In the genomic region with DNA sequence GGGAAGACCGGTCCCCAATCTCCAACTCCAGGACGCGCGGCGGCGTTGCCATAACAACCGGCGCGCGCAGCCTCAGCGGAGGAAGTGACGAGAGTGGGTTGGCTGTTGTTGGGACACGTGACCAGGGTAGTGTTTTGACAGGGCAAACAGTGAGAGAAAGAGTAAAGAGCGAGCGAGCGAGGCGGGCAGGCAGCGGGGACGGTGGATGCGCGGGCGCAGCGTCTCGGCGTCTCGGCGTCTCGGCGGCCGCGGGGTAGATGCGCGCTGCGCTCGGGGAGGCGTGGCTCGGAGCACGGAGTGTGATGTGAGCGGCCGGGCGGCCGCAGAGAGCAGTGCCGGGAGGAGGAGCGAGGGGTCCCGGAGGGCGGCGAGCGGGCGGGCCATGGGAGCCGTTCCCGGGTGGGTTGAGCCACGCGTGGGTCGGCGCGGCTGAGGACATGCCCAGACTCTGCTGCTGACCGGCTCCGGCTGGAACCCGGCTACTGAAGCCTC, we compare ENCODE assay signal across 8 mouse cellular contexts. TPM values are rescaled to one million over a fixed set of nuclear protein-coding genes. Genes with fewer than 3 reads are reported as not detected.
DNase-seq lines count a peak whose midpoint lies in the region; ATAC-seq and TF ChIP-seq lines count a peak whose summit lies in the region.

A gene (plus strand): TSS at position 129 of the 492 bp plus-strand sequence.

- H3K36me3 ChIP-seq in CH12.LX (replicated peaks in 1 of 2; ENCODE audit: control insufficient read depth in 1 of 2, insufficient read depth in 1 of 2, low read length in 1 of 2) = peaks cover 2 to 15% of the 10 kb centered on the region in 2 experiments
- peaks cover 4% of the 10 kb centered on the region; the same call in 1 of the 2 replicates for H3K36me3 ChIP-seq in forebrain, embryonic 13.5 days (ENCODE audit: poor library complexity, severe bottlenecking)
- no peaks in the 10 kb centered on the region; the same call in 1 of the 2 replicates for H3K36me3 ChIP-seq in liver, postnatal 0 days (replicated peaks; ENCODE audit: insufficient read depth, low read length)
- no peaks in the 10 kb centered on the region for H3K36me3 ChIP-seq in neural tube, embryonic 14.5 days (ENCODE audit: control insufficient read depth, insufficient read depth, low read length)

- WGBS in forebrain, embryonic 13.5 days = under 1% methylated on average over 49 of the region's 59 CpGs
- under 1% methylated on average over 59 of the region's 59 CpGs for WGBS in large intestine, adult 2 months
- whole genome bisulfite sequencing in liver, postnatal 0 days (ENCODE audit: insufficient replicate concordance) = under 1% methylated on average over 32 of the region's 59 CpGs
- WGBS in neural tube, embryonic 14.5 days = under 1% methylated on average over 52 of the region's 59 CpGs

- H3K9me3 ChIP-seq in CH12.LX (replicated peaks; ENCODE audit: low read length) = peaks cover 3% of the 10 kb centered on the region
- H3K9me3 ChIP-seq in forebrain, embryonic 13.5 days (replicated peaks) = no peaks in the 10 kb centered on the region
- no peaks in the 10 kb centered on the region for H3K9me3 ChIP-seq in liver, postnatal 0 days (ENCODE audit: low read length)
- no peaks in the 10 kb centered on the region for H3K9me3 ChIP-seq in neural tube, embryonic 14.5 days (ENCODE audit: control insufficient read depth, low read length)

- peak within 1 kb of the TSS; percentile 98 for H3K4me2 ChIP-seq in CH12.LX (ENCODE audit: insufficient read depth, low read depth, poor library complexity, severe bottlenecking)
- peak within 1 kb of the TSS; percentile 81 for H3K4me2 ChIP-seq in forebrain, embryonic 13.5 days
- H3K4me2 ChIP-seq in liver, postnatal 0 days (ENCODE audit: low read depth, low read length) = peak within 1 kb of the TSS; percentile 90
- peak within 1 kb of the TSS; percentile 84 for H3K4me2 ChIP-seq in neural tube, embryonic 14.5 days (ENCODE audit: low read depth, low read length)

- TF ChIP-seq CTCF in CH12.LX (conservative IDR thresholded peaks at IDR 0.05 in 1 of 2, IDR thresholded peaks at IDR 0.05 in 1 of 2; ENCODE audit: low read depth in 2 of 2, low read length in 2 of 2) = no peak
- no peak for TF ChIP-seq CTCF in liver, postnatal 0 days (IDR thresholded peaks at IDR 0.05; ENCODE audit: low read depth)

- TF ChIP-seq EP300 in CH12.LX (IDR thresholded peaks at IDR 0.05; ENCODE audit: low read length) = no peak
- no peak for TF ChIP-seq EP300 in liver, postnatal 0 days (IDR thresholded peaks at IDR 0.05; ENCODE audit: low read depth)

- intact Hi-C loops in heart, postnatal 10 days (cut with DNase I) = loop anchor here (1.0 to 2.0 kb wide), 2 partner anchors 23 to 48 kb away; no protein-coding TSS in a partner anchor

- peak; percentile 94 for DNase-seq in CH12.LX (ENCODE audit: extremely low read depth)
- peak; percentile 80 for DNase-seq in c-Kit-positive CD71-negative TER-119-negative erythroid progenitor cells, embryonic 14.5 days (ENCODE audit: low read depth)
- peak; percentile 95 to 96 for DNase-seq in heart, postnatal 10 days
- peak; percentile 77 for DNase-seq in large intestine, adult 2 months (ENCODE audit: low read depth, low spot score)
- DNase-seq in liver, postnatal 0 days = peak; percentile 87
- DNase-seq in testis, postnatal 10 days (ENCODE audit: low spot score) = peak; percentile 92

- H3K79me2 ChIP-seq in CH12.LX (replicated peaks; ENCODE audit: control insufficient read depth, extremely low read depth, insufficient read depth, poor library complexity, severe bottlenecking) = peaks cover 8% of the 10 kb centered on the region

- H3K4me3 ChIP-seq in CH12.LX (replicated peaks in 1 of 3; ENCODE audit: low read depth in 2 of 3, low read length in 2 of 3, poor library complexity in 1 of 3) = peak within 1 kb of the TSS; percentile 87 to 93 (median 88)
- H3K4me3 ChIP-seq in forebrain, embryonic 13.5 days = peak within 1 kb of the TSS; percentile 96
- H3K4me3 ChIP-seq in liver, postnatal 0 days (ENCODE audit: low read depth, low read length) = peak within 1 kb of the TSS; percentile 81
- peak within 1 kb of the TSS; percentile 94 for H3K4me3 ChIP-seq in neural tube, embryonic 14.5 days (ENCODE audit: low read depth, low read length)

- H3K4me1 ChIP-seq in CH12.LX (ENCODE audit: control insufficient read depth in 1 of 2, insufficient read depth in 2 of 2) = peaks cover 9 to 29% of the 10 kb centered on the region in 2 experiments; a peak in 3 of 4 replicates
- peaks cover 21% of the 10 kb centered on the region for H3K4me1 ChIP-seq in forebrain, embryonic 13.5 days
- H3K4me1 ChIP-seq in liver, postnatal 0 days (ENCODE audit: insufficient read depth) = peaks cover 17% of the 10 kb centered on the region
- H3K4me1 ChIP-seq in neural tube, embryonic 14.5 days (ENCODE audit: control insufficient read depth, insufficient read depth, low read length) = peaks cover 12% of the 10 kb centered on the region

- dilution Hi-C loops in CH12.LX (cut with MboI; ENCODE audit: extremely low pct_ligation_motif_present, extremely low pct_unique_long_range_greater_than_20kb, low sequenced_read_pairs) = no loop called here

- no peak for TF ChIP-seq RAD21 in CH12.LX (IDR thresholded peaks at IDR 0.05; ENCODE audit: low read depth, low read length)

- peak within 1 kb of the TSS; percentile 89 for H3K27ac ChIP-seq in CH12.LX (ENCODE audit: insufficient read depth, low read depth)
- H3K27ac ChIP-seq in forebrain, embryonic 13.5 days = peak within 1 kb of the TSS; percentile 95
- H3K27ac ChIP-seq in liver, postnatal 0 days (ENCODE audit: low read depth) = peak within 1 kb of the TSS; percentile 96
- peak within 1 kb of the TSS; percentile 89 for H3K27ac ChIP-seq in neural tube, embryonic 14.5 days (ENCODE audit: low read depth, low read length)

- in situ Hi-C loops in CH12.LX (cut with MboI; ENCODE audit: low pct_ligation_motif_present, low pct_unique_long_range_greater_than_20kb, low sequenced_read_pairs) = loop anchor here (5.0 kb wide), 1 partner anchor 46 kb away; no protein-coding TSS in a partner anchor

- H3K9ac ChIP-seq in CH12.LX (ENCODE audit: insufficient read depth, low read depth) = peak within 1 kb of the TSS; percentile 81
- H3K9ac ChIP-seq in forebrain, embryonic 13.5 days = peak within 1 kb of the TSS; percentile 94
- peak within 1 kb of the TSS; percentile 89 for H3K9ac ChIP-seq in liver, postnatal 0 days (replicated peaks)
- peak within 1 kb of the TSS; percentile 87 for H3K9ac ChIP-seq in neural tube, embryonic 14.5 days (replicated peaks; ENCODE audit: low read depth, low read length)

- H3K27me3 ChIP-seq in CH12.LX (replicated peaks) = no peaks in the 10 kb centered on the region
- no peaks in the 10 kb centered on the region for H3K27me3 ChIP-seq in forebrain, embryonic 13.5 days
- H3K27me3 ChIP-seq in liver, postnatal 0 days (ENCODE audit: insufficient read depth, low read length) = no peaks in the 10 kb centered on the region
- no peaks in the 10 kb centered on the region; the same call in 1 of the 2 replicates for H3K27me3 ChIP-seq in neural tube, embryonic 14.5 days (ENCODE audit: control insufficient read depth, insufficient read depth, low read length)

- peak; percentile 98 for ATAC-seq in forebrain, embryonic 13.5 days
- ATAC-seq in liver, postnatal 0 days = peak; percentile 92
- ATAC-seq in neural tube, embryonic 14.5 days (ENCODE audit: low read depth) = peak; percentile 98

- TF ChIP-seq POLR2A in CH12.LX (IDR thresholded peaks at IDR 0.05; ENCODE audit: low read depth, low read length) = peak; percentile 76

TF ChIP-seq in CH12.LX, 34 proteins besides CTCF, POLR2A, EP300 and RAD21 (continues in another document):
- TF ChIP-seq SIN3A (IDR thresholded peaks at IDR 0.05; ENCODE audit: low read length) = peak; percentile 98
- TF ChIP-seq ZMIZ1 (IDR thresholded peaks at IDR 0.05; ENCODE audit: low read depth, low read length) = peak; percentile 41; the same call in 1 of the 2 replicates
- no peak; the same call in 1 of the 2 replicates for TF ChIP-seq TBP (conservative IDR thresholded peaks at IDR 0.05; ENCODE audit: low read depth, low read length)
- no peak for TF ChIP-seq KAT2A (IDR thresholded peaks at IDR 0.05; ENCODE audit: insufficient replicate concordance, low read length)
- peak; percentile 82 for TF ChIP-seq NRF1 (IDR thresholded peaks at IDR 0.05; ENCODE audit: low read depth, low read length)
- TF ChIP-seq HCFC1 (IDR thresholded peaks at IDR 0.05; ENCODE audit: low read depth, low read length) = peak; percentile 70
- TF ChIP-seq JUN (IDR thresholded peaks at IDR 0.05; ENCODE audit: insufficient read depth, low read depth, low read length) = no peak
- TF ChIP-seq PAX5 (IDR thresholded peaks at IDR 0.05; ENCODE audit: low read length) = no peak
- peak; percentile 91 for TF ChIP-seq IRF4 (IDR thresholded peaks at IDR 0.05; ENCODE audit: low read depth, low read length)
- no peak for TF ChIP-seq ZKSCAN1 (IDR thresholded peaks at IDR 0.05; ENCODE audit: borderline replicate concordance, low read depth, low read length)
- TF ChIP-seq USF2 (conservative IDR thresholded peaks at IDR 0.05; ENCODE audit: low read depth, low read length) = peak; percentile 94
- TF ChIP-seq UBTF (IDR thresholded peaks at IDR 0.05; ENCODE audit: low read depth, low read length) = peak; percentile 89; the same call in 1 of the 2 replicates
- peak; percentile 98 for TF ChIP-seq MAX (IDR thresholded peaks at IDR 0.05; ENCODE audit: low read length)
- TF ChIP-seq BHLHE40 (IDR thresholded peaks at IDR 0.05; ENCODE audit: low read depth, low read length) = peak; percentile 91
- 0 out of 2 replicates have a peak, but pooled peaks have one; percentile 54 for TF ChIP-seq ELF1 (IDR thresholded peaks at IDR 0.05; ENCODE audit: low read depth, low read length)
- no peak for TF ChIP-seq CHD1 (IDR thresholded peaks at IDR 0.05; ENCODE audit: low read depth, low read length)
- TF ChIP-seq USF1 (IDR thresholded peaks at IDR 0.05; ENCODE audit: low read depth, low read length) = peak; percentile 97
- TF ChIP-seq TCF12 (IDR thresholded peaks at IDR 0.05; ENCODE audit: low read depth, low read length) = peak; percentile 78; the same call in 1 of the 2 replicates
- peak; percentile 98 for TF ChIP-seq MXI1 (IDR thresholded peaks at IDR 0.05; ENCODE audit: low read depth, low read length)
- peak; percentile 68; the same call in 1 of the 2 replicates for TF ChIP-seq MEF2A (IDR thresholded peaks at IDR 0.05; ENCODE audit: borderline replicate concordance, low read depth, low read length)

RNA-seq across cellular contexts. Expression of the gene that starts here (rescaled TPM):
- 8.3 and 8.6 TPM in 2 replicates for total RNA-seq in CH12.LX (2012; rRNA removed)
- 4.6 and 6.2 TPM in 2 replicates for total RNA-seq in CH12.LX (2014; rRNA removed)
- 7.0 and 7.7 TPM in 2 replicates for polyA plus RNA-seq in CH12.LX (2012; ENCODE audit: insufficient read length, low read depth)
- polyA plus RNA-seq in forebrain, embryonic 13.5 days (2015; fragmentation: Nextera tagmentation; extraction: Ambion mirVana) = 25.7 and 28.4 TPM in 2 replicates
- 10 to 100 TPM; 25.9 to 26.5 TPM for total RNA-seq in heart, postnatal 10 days (2021)
- polyA plus RNA-seq in large intestine, adult 2 months (2012; rRNA removed) = 3.0 and 5.3 TPM in 2 replicates
- polyA plus RNA-seq in liver, postnatal 0 days (2015; fragmentation: Nextera tagmentation; extraction: Ambion mirVana) = 4.8 and 6.4 TPM in 2 replicates
- 30.8 and 31.1 TPM in 2 replicates for polyA plus RNA-seq in neural tube, embryonic 14.5 days (2014; fragmentation: Nextera tagmentation; extraction: Ambion mirVana)

Comparison
In these comparisons a context has a peak if more than half of its experiments do, and no peak if none do; other contexts are left out.
1. Peak in every context shown above with its lines: DNase-seq, ATAC-seq, H3K4me3 ChIP-seq and H3K27ac ChIP-seq.